Mouse (Mus musculus): ENCODE measurements around the gene Lrrc3b. TPM values are rescaled to one million over a fixed set of nuclear protein-coding genes. Genes with fewer than 3 reads are reported as not detected.

Lrrc3b gene
- polyA plus RNA-seq, 1 experiment from 2014 or later: 5.1 TPM

GRCm38 (mm10) chr14:15384532-15384931, 54.3 kb downstream of the Lrrc3b start:
- 29% methylated on average over 5 of the region's 5 CpGs for WGBS
- H3K27ac ChIP-seq (replicated peaks): no peak overlapping the region
- ATAC-seq (ENCODE audit: extremely low read depth, insufficient number of reproducible peaks, low FRiP score, low TSS enrichment): no peak
- no peaks in the 10 kb centered on the region for H3K36me3 ChIP-seq
- H3K4me2 ChIP-seq: no peak overlapping the region
- 0 out of 2 replicates have a peak, but pooled peaks cover 8% of the 10 kb centered on the region for H3K4me1 ChIP-seq
- no peak overlapping the region for H3K4me3 ChIP-seq
- H3K9ac ChIP-seq: no peak overlapping the region
- no peaks in the 10 kb centered on the region for H3K9me3 ChIP-seq
- no peaks in the 10 kb centered on the region for H3K27me3 ChIP-seq (replicated peaks)

GRCm38 (mm10) chr14:15383133-15383532, 55.7 kb downstream of the Lrrc3b start:
- Histone ChIP-seq H3K4me2 (no peak overlapping the region), H3K27me3 (replicated peaks) (no peaks in the 10 kb centered on the region), H3K9me3 (no peaks in the 10 kb centered on the region), H3K4me3 (no peak overlapping the region), H3K4me1 (0 out of 2 replicates have a peak, but pooled peaks cover 8% of the 10 kb centered on the region), H3K9ac (no peak overlapping the region), H3K36me3 (no peaks in the 10 kb centered on the region), H3K27ac (replicated peaks) (no peak overlapping the region)
- no peak for ATAC-seq (ENCODE audit: extremely low read depth, insufficient number of reproducible peaks, low FRiP score, low TSS enrichment)
- 45% methylated on average over 2 of the region's 2 CpGs for WGBS

- H3K36me3 ChIP-seq: no peaks in the 10 kb centered on the region
- H3K9me3 ChIP-seq: no peaks in the 10 kb centered on the region
- H3K9ac ChIP-seq: no peak overlapping the region
- no peak overlapping the region for H3K27ac ChIP-seq (replicated peaks)
- 65% methylated on average over 2 of the region's 2 CpGs for whole genome bisulfite sequencing
- no peak for ATAC-seq (ENCODE audit: extremely low read depth, insufficient number of reproducible peaks, low FRiP score, low TSS enrichment)
- peaks cover 10% of the 10 kb centered on the region for H3K4me1 ChIP-seq
- no peak overlapping the region for H3K4me3 ChIP-seq
- H3K4me2 ChIP-seq: no peak overlapping the region
- no peaks in the 10 kb centered on the region for H3K27me3 ChIP-seq (replicated peaks)
These were observed 61.4 kb downstream of the Lrrc3b start for GRCm38 (mm10) chr14:15377368-15377767.

GRCm38 (mm10) chr14:15376786-15377185, 62.0 kb downstream of the Lrrc3b start:
- ATAC-seq (ENCODE audit: extremely low read depth, insufficient number of reproducible peaks, low FRiP score, low TSS enrichment): no peak
- WGBS: 74% methylated on average over 1 of the region's 1 CpGs
- Histone ChIP-seq H3K4me3 (no peak overlapping the region), H3K4me1 (peaks cover 10% of the 10 kb centered on the region), H3K36me3 (no peaks in the 10 kb centered on the region), H3K27ac (replicated peaks) (no peak overlapping the region), H3K9me3 (no peaks in the 10 kb centered on the region), H3K4me2 (no peak overlapping the region), H3K9ac (no peak overlapping the region), H3K27me3 (replicated peaks) (no peaks in the 10 kb centered on the region)

GRCm38 (mm10) chr14:15374271-15374670, 64.5 kb downstream of the Lrrc3b start:
- ATAC-seq (ENCODE audit: extremely low read depth, insufficient number of reproducible peaks, low FRiP score, low TSS enrichment): no peak
- Histone ChIP-seq H3K9me3 (no peaks in the 10 kb centered on the region), H3K36me3 (no peaks in the 10 kb centered on the region), H3K4me3 (no peak overlapping the region), H3K27me3 (replicated peaks) (no peaks in the 10 kb centered on the region), H3K4me2 (no peak overlapping the region), H3K9ac (no peak overlapping the region), H3K4me1 (peaks cover 10% of the 10 kb centered on the region), H3K27ac (replicated peaks) (no peak overlapping the region)

- Histone ChIP-seq H3K36me3 (no peaks in the 10 kb centered on the region), H3K4me1 (peaks cover 10% of the 10 kb centered on the region), H3K9me3 (no peaks in the 10 kb centered on the region), H3K9ac (no peak overlapping the region), H3K4me2 (no peak overlapping the region), H3K27me3 (replicated peaks) (no peaks in the 10 kb centered on the region), H3K4me3 (no peak overlapping the region), H3K27ac (replicated peaks) (no peak overlapping the region)
- no peak; the same call in 1 of the 2 replicates for ATAC-seq (ENCODE audit: extremely low read depth, insufficient number of reproducible peaks, low FRiP score, low TSS enrichment)
- 9% methylated on average over 1 of the region's 1 CpGs for WGBS
These were observed 65.8 kb downstream of the Lrrc3b start for GRCm38 (mm10) chr14:15372985-15373384.

GRCm38 (mm10) chr14:15365045-15365444, 73.7 kb downstream of the Lrrc3b start:
- H3K4me1 ChIP-seq: peaks cover 5% of the 10 kb centered on the region; the same call in 1 of the 2 replicates
- H3K36me3 ChIP-seq: no peaks in the 10 kb centered on the region
- ATAC-seq (ENCODE audit: extremely low read depth, insufficient number of reproducible peaks, low FRiP score, low TSS enrichment): no peak
- no peak overlapping the region for H3K4me2 ChIP-seq
- H3K4me3 ChIP-seq: no peak overlapping the region
- H3K9ac ChIP-seq: no peak overlapping the region
- 87% methylated on average over 6 of the region's 6 CpGs for WGBS
- no peaks in the 10 kb centered on the region for H3K9me3 ChIP-seq
- no peak overlapping the region for H3K27ac ChIP-seq (replicated peaks)
- H3K27me3 ChIP-seq (replicated peaks): no peaks in the 10 kb centered on the region

- WGBS: 54% methylated on average over 1 of the region's 1 CpGs
- no peak overlapping the region for H3K9ac ChIP-seq
- no peak overlapping the region for H3K4me2 ChIP-seq
- no peak overlapping the region for H3K27ac ChIP-seq (replicated peaks)
- no peak overlapping the region for H3K4me3 ChIP-seq
- ATAC-seq (ENCODE audit: extremely low read depth, insufficient number of reproducible peaks, low FRiP score, low TSS enrichment): no peak
- no peaks in the 10 kb centered on the region for H3K36me3 ChIP-seq
- peaks cover 6% of the 10 kb centered on the region; the same call in 1 of the 2 replicates for H3K4me1 ChIP-seq
- no peaks in the 10 kb centered on the region for H3K27me3 ChIP-seq (replicated peaks)
- no peaks in the 10 kb centered on the region for H3K9me3 ChIP-seq
These were observed 78.9 kb downstream of the Lrrc3b start for GRCm38 (mm10) chr14:15359893-15360292.

- Histone ChIP-seq H3K27me3 (replicated peaks) (no peaks in the 10 kb centered on the region), H3K4me2 (no peak overlapping the region), H3K27ac (replicated peaks) (no peak overlapping the region), H3K36me3 (no peaks in the 10 kb centered on the region), H3K4me3 (no peak overlapping the region), H3K9ac (no peak overlapping the region), H3K9me3 (no peaks in the 10 kb centered on the region), H3K4me1 (peaks cover 11% of the 10 kb centered on the region; the same call in 1 of the 2 replicates)
- no peak for ATAC-seq (ENCODE audit: extremely low read depth, insufficient number of reproducible peaks, low FRiP score, low TSS enrichment)
- 71% methylated on average over 3 of the region's 3 CpGs for WGBS
These were observed 79.7 kb downstream of the Lrrc3b start for GRCm38 (mm10) chr14:15359134-15359533.

GRCm38 (mm10) chr14:15355512-15355911, 83.3 kb downstream of the Lrrc3b start:
- no peak overlapping the region for H3K4me2 ChIP-seq
- H3K27me3 ChIP-seq (replicated peaks): no peaks in the 10 kb centered on the region
- no peaks in the 10 kb centered on the region for H3K9me3 ChIP-seq
- no peak overlapping the region for H3K27ac ChIP-seq (replicated peaks)
- WGBS: 17% methylated on average over 3 of the region's 3 CpGs
- no peak overlapping the region for H3K4me3 ChIP-seq
- H3K4me1 ChIP-seq: peaks cover 10% of the 10 kb centered on the region; the same call in 1 of the 2 replicates
- H3K36me3 ChIP-seq: no peaks in the 10 kb centered on the region
- no peak for ATAC-seq (ENCODE audit: extremely low read depth, insufficient number of reproducible peaks, low FRiP score, low TSS enrichment)
- no peak overlapping the region for H3K9ac ChIP-seq

GRCm38 (mm10) chr14:15354299-15354698, 84.5 kb downstream of the Lrrc3b start:
- no peaks in the 10 kb centered on the region for H3K36me3 ChIP-seq
- no peak overlapping the region for H3K4me2 ChIP-seq
- 0 out of 2 replicates have a peak, but pooled peaks cover 8% of the 10 kb centered on the region for H3K4me1 ChIP-seq
- H3K9ac ChIP-seq: no peak overlapping the region
- H3K27ac ChIP-seq (replicated peaks): no peak overlapping the region
- H3K27me3 ChIP-seq (replicated peaks): no peaks in the 10 kb centered on the region
- 14% methylated on average over 5 of the region's 5 CpGs for WGBS
- H3K9me3 ChIP-seq: no peaks in the 10 kb centered on the region
- no peak overlapping the region for H3K4me3 ChIP-seq
- no peak for ATAC-seq (ENCODE audit: extremely low read depth, insufficient number of reproducible peaks, low FRiP score, low TSS enrichment)

- Histone ChIP-seq H3K4me1 (0 out of 2 replicates have a peak, but pooled peaks cover 4% of the 10 kb centered on the region), H3K36me3 (no peaks in the 10 kb centered on the region), H3K9ac (no peak overlapping the region), H3K27ac (replicated peaks) (no peak overlapping the region), H3K9me3 (no peaks in the 10 kb centered on the region), H3K27me3 (replicated peaks) (no peaks in the 10 kb centered on the region), H3K4me2 (no peak overlapping the region), H3K4me3 (no peak overlapping the region)
- WGBS: 35% methylated on average over 2 of the region's 2 CpGs
- no peak for ATAC-seq (ENCODE audit: extremely low read depth, insufficient number of reproducible peaks, low FRiP score, low TSS enrichment)
These were observed 105.7 kb downstream of the Lrrc3b start for GRCm38 (mm10) chr14:15333130-15333529.
